In the genomic region with DNA sequence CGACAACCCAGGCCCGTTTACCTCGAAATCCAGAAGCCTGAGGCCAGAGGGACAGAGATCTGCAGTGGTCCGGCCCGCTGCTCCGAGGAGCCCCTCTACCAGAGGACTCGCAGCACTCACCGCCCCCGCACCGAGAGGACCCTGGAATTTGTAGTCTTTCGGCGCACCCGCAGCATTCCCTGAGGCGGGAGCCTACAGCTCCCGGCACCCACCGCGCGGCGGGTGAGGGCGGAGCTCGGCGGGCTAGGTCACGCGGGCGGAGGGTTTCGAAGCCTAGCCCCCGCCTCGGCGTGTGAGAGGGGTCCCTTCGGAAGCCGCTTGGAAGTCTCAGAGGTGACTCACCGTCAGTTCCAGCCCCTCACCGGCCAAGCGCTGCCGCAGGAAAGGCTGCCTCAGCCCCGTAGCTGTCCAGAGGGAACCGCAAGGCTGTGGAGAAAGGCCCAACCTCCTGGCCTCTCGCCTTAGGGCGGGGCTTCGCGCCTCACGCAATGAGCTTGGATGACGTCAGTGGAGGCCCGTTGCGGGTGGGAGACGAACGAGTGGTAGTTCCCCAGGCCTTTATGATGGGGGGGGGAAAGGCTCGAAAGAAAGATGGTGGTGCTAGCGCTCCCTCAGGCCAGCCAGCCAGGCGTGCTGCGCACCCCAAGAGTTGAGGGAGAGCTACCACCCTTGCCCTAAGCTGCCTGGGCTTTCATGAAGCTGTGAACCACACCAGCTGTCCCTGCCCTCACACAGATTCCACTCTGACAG, we compare ENCODE assay signal across 8 mouse cellular contexts. TPM values are rescaled to one million over a fixed set of nuclear protein-coding genes. Genes with fewer than 3 reads are reported as not detected.
DNase-seq lines count a peak whose midpoint lies in the region; ATAC-seq and TF ChIP-seq lines count a peak whose summit lies in the region.

Cdip1 (minus strand) TSS at position 483 of the 750 bp plus-strand sequence.

- H3K4me2 ChIP-seq in embryonic facial prominence, embryonic 14.5 days (ENCODE audit: low read depth, low read length) = peak within 1 kb of the TSS; percentile 88
- H3K4me2 ChIP-seq in limb, embryonic 14.5 days (replicated peaks; ENCODE audit: low read depth, low read length, severe bottlenecking) = peak within 1 kb of the TSS; percentile 64
- peak within 1 kb of the TSS; percentile 81 for H3K4me2 ChIP-seq in midbrain, postnatal 0 days (ENCODE audit: low read depth, low read length, poor library complexity, severe bottlenecking)

- peak within 1 kb of the TSS; percentile 64 for H3K4me3 ChIP-seq in embryonic facial prominence, embryonic 14.5 days (ENCODE audit: low read depth, low read length)
- peak within 1 kb of the TSS; percentile 73 for H3K4me3 ChIP-seq in limb, embryonic 14.5 days (replicated peaks; ENCODE audit: low read length)
- H3K4me3 ChIP-seq in midbrain, postnatal 0 days (ENCODE audit: low read depth, low read length) = peak within 1 kb of the TSS; percentile 85

- peak within 1 kb of the TSS; percentile 85 for H3K9ac ChIP-seq in embryonic facial prominence, embryonic 14.5 days (ENCODE audit: low read depth, low read length)
- H3K9ac ChIP-seq in limb, embryonic 14.5 days (ENCODE audit: low read depth, low read length, severe bottlenecking) = peak within 1 kb of the TSS; percentile 87
- peak within 1 kb of the TSS; percentile 90 for H3K9ac ChIP-seq in midbrain, postnatal 0 days (replicated peaks; ENCODE audit: low read length, poor library complexity, severe bottlenecking)

- TF ChIP-seq POLR2A in limb, embryonic 14.5 days (IDR thresholded peaks at IDR 0.05; ENCODE audit: borderline replicate concordance, extremely low read depth, insufficient read depth, insufficient read length) = peak; percentile 67

- H3K9me3 ChIP-seq in embryonic facial prominence, embryonic 14.5 days (ENCODE audit: control insufficient read depth, low read length) = no peaks in the 10 kb centered on the region
- no peaks in the 10 kb centered on the region for H3K9me3 ChIP-seq in limb, embryonic 14.5 days (ENCODE audit: control insufficient read depth, low read length)
- H3K9me3 ChIP-seq in midbrain, postnatal 0 days (ENCODE audit: low read length) = no peaks in the 10 kb centered on the region

- peaks cover 3% of the 10 kb centered on the region; the same call in 1 of the 2 replicates for H3K36me3 ChIP-seq in embryonic facial prominence, embryonic 14.5 days (ENCODE audit: control insufficient read depth, insufficient read depth, low read length)
- H3K36me3 ChIP-seq in limb, embryonic 14.5 days (ENCODE audit: control insufficient read depth, insufficient read depth, low read length) = peaks cover 6% of the 10 kb centered on the region; the same call in 1 of the 2 replicates
- no peaks in the 10 kb centered on the region for H3K36me3 ChIP-seq in midbrain, postnatal 0 days (ENCODE audit: insufficient read depth, low read length)

- peak; percentile 96 for DNase-seq in 3T3-L1 (ENCODE audit: low read depth, low spot score)
- DNase-seq in adrenal gland, postnatal 4 days (ENCODE audit: low spot score in 2 of 2) = peak; percentile 87
- peak; percentile 98 for DNase-seq in embryonic facial prominence, embryonic 14.5 days (ENCODE audit: low spot score)
- peak; percentile 94 for DNase-seq in heart, adult 8-10 months (ENCODE audit: low spot score)
- peak; percentile 94 for DNase-seq in kidney, adult 9 months
- peak; percentile 96 for DNase-seq in limb, embryonic 14.5 days (ENCODE audit: low spot score)
- peak; percentile 97 for DNase-seq in midbrain, postnatal 0 days (ENCODE audit: low spot score)
- DNase-seq in spleen, postnatal 14 days (ENCODE audit: low spot score in 2 of 2) = peak; percentile 80 to 83

- peak within 1 kb of the TSS; percentile 96 for H3K27ac ChIP-seq in embryonic facial prominence, embryonic 14.5 days (replicated peaks; ENCODE audit: low read depth, low read length)
- H3K27ac ChIP-seq in limb, embryonic 14.5 days (replicated peaks; ENCODE audit: low read depth, low read length) = peak within 1 kb of the TSS; percentile 99
- peak within 1 kb of the TSS; percentile 96 for H3K27ac ChIP-seq in midbrain, postnatal 0 days (ENCODE audit: low read depth, low read length)

- TF ChIP-seq CTCF in midbrain, postnatal 0 days (IDR thresholded peaks at IDR 0.05) = peak; percentile 31

- peaks cover 16% of the 10 kb centered on the region for H3K4me1 ChIP-seq in embryonic facial prominence, embryonic 14.5 days (ENCODE audit: control insufficient read depth, insufficient read depth, low read length)
- peaks cover 16% of the 10 kb centered on the region; the same call in 1 of the 2 replicates for H3K4me1 ChIP-seq in limb, embryonic 14.5 days (ENCODE audit: control insufficient read depth, insufficient read depth, low read length)
- H3K4me1 ChIP-seq in midbrain, postnatal 0 days (ENCODE audit: insufficient read depth, low read length) = peaks cover 10% of the 10 kb centered on the region

- ATAC-seq in embryonic facial prominence, embryonic 14.5 days (ENCODE audit: low read depth) = peak; percentile 98
- ATAC-seq in limb, embryonic 14.5 days (ENCODE audit: low FRiP score, low read depth) = peak; percentile 98
- ATAC-seq in midbrain, postnatal 0 days (ENCODE audit: low FRiP score) = peak; percentile 98

- WGBS in embryonic facial prominence, embryonic 14.5 days = 1% methylated on average over 37 of the region's 51 CpGs
- 1% methylated on average over 43 of the region's 51 CpGs for WGBS in limb, embryonic 14.5 days
- WGBS in midbrain, postnatal 0 days = under 1% methylated on average over 51 of the region's 51 CpGs

- no peaks in the 10 kb centered on the region for H3K27me3 ChIP-seq in embryonic facial prominence, embryonic 14.5 days (replicated peaks; ENCODE audit: control insufficient read depth, insufficient read depth, low read length)
- H3K27me3 ChIP-seq in limb, embryonic 14.5 days (ENCODE audit: control insufficient read depth, insufficient read depth, low read length) = no peaks in the 10 kb centered on the region
- no peaks in the 10 kb centered on the region for H3K27me3 ChIP-seq in midbrain, postnatal 0 days (ENCODE audit: insufficient read depth, low read length)

RNA-seq across cellular contexts. Expression of gene Cdip1, which starts in this region (rescaled TPM):
- total RNA-seq in adrenal gland, postnatal 4 days (2021) = 100 to 1,000 TPM; 144 to 161 TPM
- polyA plus RNA-seq in embryonic facial prominence, embryonic 14.5 days (2014; fragmentation: Nextera tagmentation; extraction: Ambion mirVana) = 86.7 and 91.2 TPM in 2 replicates
- 10 to 100 TPM; 61.1 to 68.9 (median 65.8) TPM for total RNA-seq in heart, adult 8-10 months (2022)
- 84.8 and 110 TPM in 2 replicates for polyA plus RNA-seq in limb, embryonic 14.5 days (2012; rRNA removed)
- polyA plus RNA-seq in limb, embryonic 14.5 days (2014; fragmentation: Nextera tagmentation; extraction: Ambion mirVana) = 80.8 and 81.2 TPM in 2 replicates
- 122 and 130 TPM in 2 replicates for total RNA-seq in midbrain, postnatal 0 days (2014; rRNA removed)
- 131 and 139 TPM in 2 replicates for polyA plus RNA-seq in midbrain, postnatal 0 days (2015; fragmentation: Nextera tagmentation; extraction: Ambion mirVana)

Comparison
In these comparisons a context has a peak if more than half of its experiments do, and no peak if none do; other contexts are left out.
1. Peak in every context shown above with its lines: DNase-seq, ATAC-seq, H3K4me3 ChIP-seq and H3K27ac ChIP-seq.